Mouse (Mus musculus): ENCODE data around the gene Uck2. TPM values are rescaled to one million over a fixed set of nuclear protein-coding genes. Genes with fewer than 3 reads are reported as not detected.

Uck2 gene
- polyA plus RNA-seq, 1 experiment from 2014 or later, result 49.6 TPM

DNA sequence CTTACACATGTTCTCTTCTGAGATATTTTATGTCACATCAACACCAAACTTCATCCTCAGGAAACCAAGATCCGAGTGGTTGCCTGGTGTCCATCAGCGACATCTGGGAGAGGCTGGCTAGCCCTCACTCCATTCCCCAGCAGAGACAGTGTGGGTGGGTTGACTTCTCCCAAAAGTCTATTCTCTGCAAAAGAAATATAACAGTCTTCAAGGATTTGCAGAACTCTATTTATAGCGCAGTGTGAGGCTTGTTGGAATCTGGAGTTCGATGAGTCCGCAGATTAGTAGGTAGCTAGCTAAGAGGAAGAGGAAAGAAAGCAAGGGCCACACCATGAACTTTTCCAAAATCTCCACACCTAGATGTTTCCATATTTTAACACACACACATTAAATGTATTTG lies 2.0 kb upstream of the Uck2 start:
- no peak for ATAC-seq (ENCODE audit: low FRiP score)

DNA sequence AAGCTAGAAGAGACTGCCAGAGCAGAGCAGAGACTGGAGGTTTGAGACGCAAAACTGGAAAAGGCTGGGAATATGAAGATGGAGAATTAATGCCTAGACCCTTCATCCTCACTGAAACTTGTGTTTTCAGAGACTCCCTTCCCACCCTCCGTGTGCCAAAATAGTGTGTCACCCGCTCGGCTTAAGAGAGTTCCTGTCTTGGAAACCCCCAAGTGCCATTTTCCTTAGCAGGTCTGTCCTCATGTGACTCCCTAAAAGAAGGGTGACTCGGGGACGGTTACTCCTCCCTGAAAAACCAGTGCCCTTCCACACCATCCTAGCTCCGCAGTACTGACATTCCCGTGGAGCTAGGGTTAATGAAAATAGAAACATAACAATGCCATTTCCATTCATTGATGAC lies 236 bp upstream of the Uck2 start:
- 2% methylated on average over 8 of the region's 8 CpGs for WGBS
- Histone ChIP-seq H3K27ac (peak overlapping the region; percentile 97), H3K4me3 (replicated peaks; ENCODE audit: low read length) (peak overlapping the region; percentile 86), H3K9me3 (ENCODE audit: control insufficient read depth, low read length) (no peaks in the 10 kb centered on the region), H3K36me3 (replicated peaks; ENCODE audit: control insufficient read depth, insufficient read depth) (no peaks in the 10 kb centered on the region), H3K27me3 (ENCODE audit: control insufficient read depth, insufficient read depth, low read length) (no peaks in the 10 kb centered on the region), H3K9ac (peak overlapping the region; percentile 93), H3K4me1 (replicated peaks; ENCODE audit: control insufficient read depth, insufficient read depth, low read length) (peaks cover 29% of the 10 kb centered on the region), H3K4me2 (replicated peaks) (peak overlapping the region; percentile 66)
- ATAC-seq (ENCODE audit: low FRiP score) (no peak), DNase-seq (ENCODE audit: low spot score) (no peak)

More for the DNA sequence above, 2.0 kb upstream of the Uck2 start:
- H3K36me3 ChIP-seq (replicated peaks; ENCODE audit: control insufficient read depth, insufficient read depth), result no peaks in the 10 kb centered on the region
- 92% methylated on average over 5 of the region's 5 CpGs for WGBS
- H3K9me3 ChIP-seq (ENCODE audit: control insufficient read depth, low read length), result no peaks in the 10 kb centered on the region
- no peak overlapping the region for H3K4me3 ChIP-seq (replicated peaks; ENCODE audit: low read length)
- no peaks in the 10 kb centered on the region for H3K27me3 ChIP-seq (ENCODE audit: control insufficient read depth, insufficient read depth, low read length)
- no peak for DNase-seq (ENCODE audit: low spot score)
- H3K4me2 ChIP-seq (replicated peaks), result no peak overlapping the region
- no peak overlapping the region for H3K9ac ChIP-seq
- H3K4me1 ChIP-seq (replicated peaks; ENCODE audit: control insufficient read depth, insufficient read depth, low read length), result peaks cover 25% of the 10 kb centered on the region
- no peak overlapping the region for H3K27ac ChIP-seq

DNA sequence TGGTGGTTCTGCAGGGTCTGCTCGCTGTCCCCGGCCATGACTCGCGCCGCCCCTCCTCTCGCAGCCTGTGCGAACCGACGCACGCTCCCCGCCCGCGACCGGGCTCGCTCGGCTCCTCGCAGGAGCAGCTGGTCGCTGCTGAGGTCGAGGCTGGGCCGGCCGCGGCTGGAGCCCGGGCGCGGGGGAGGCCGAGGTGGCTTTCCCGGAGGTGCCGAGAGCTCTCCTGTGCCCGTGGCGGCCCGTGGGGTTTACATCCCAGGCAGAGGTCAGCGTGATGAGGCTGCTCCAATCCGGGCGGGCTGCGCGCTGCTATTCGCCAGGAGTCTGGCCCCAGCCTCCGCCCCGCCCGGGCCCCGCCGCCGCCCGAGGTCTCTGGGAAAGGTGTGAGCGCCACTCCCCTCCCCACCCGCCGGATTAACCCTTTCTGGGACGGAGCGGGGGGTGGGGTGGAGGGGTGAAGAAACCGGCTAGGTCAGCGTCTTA lies 242 bp downstream of the Uck2 start:
- peak; percentile 79 for DNase-seq (ENCODE audit: low spot score)
- no peaks in the 10 kb centered on the region for H3K27me3 ChIP-seq (ENCODE audit: control insufficient read depth, insufficient read depth, low read length)
- no peaks in the 10 kb centered on the region for H3K9me3 ChIP-seq (ENCODE audit: control insufficient read depth, low read length)
- under 1% methylated on average over 49 of the region's 51 CpGs for WGBS
- peaks cover 24% of the 10 kb centered on the region for H3K4me1 ChIP-seq (replicated peaks; ENCODE audit: control insufficient read depth, insufficient read depth, low read length)
- peak overlapping the region; percentile 66 for H3K4me2 ChIP-seq (replicated peaks)
- H3K4me3 ChIP-seq (replicated peaks; ENCODE audit: low read length), result peak overlapping the region; percentile 86
- peak overlapping the region; percentile 93 for H3K9ac ChIP-seq
- H3K27ac ChIP-seq, result peak overlapping the region; percentile 97
- ATAC-seq (ENCODE audit: low FRiP score), result peak; percentile 90
- no peaks in the 10 kb centered on the region for H3K36me3 ChIP-seq (replicated peaks; ENCODE audit: control insufficient read depth, insufficient read depth)

DNA sequence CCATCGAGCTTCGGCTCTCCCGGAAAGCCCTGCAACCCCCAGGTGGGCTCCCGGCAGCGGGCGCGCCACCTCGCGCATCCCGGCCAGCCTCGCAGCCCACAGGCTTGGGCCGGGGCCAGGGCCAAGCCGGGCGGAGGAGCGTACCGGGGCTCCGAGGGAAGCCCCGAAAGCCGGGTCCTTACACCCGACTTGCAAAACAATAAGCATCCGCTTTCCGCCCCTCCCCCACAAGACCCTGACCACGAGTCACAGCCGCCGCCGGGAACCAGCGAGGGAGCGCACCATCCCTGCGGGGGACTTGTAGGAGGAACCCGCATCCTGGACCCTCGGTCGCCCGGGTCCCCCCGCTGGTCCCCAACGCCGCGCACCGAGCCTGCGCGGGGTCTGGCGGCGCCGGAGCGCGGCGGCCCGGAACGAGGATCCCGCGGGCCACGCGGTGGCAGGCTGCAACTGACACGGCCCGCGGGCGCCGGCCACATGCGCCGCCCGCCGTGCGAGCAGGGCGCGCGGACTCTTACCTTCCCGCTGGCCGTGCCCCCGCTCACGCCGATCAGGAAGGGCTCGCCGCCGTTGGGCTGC lies 773 bp downstream of the Uck2 start:
- no peaks in the 10 kb centered on the region for H3K27me3 ChIP-seq (ENCODE audit: control insufficient read depth, insufficient read depth, low read length)
- H3K4me2 ChIP-seq (replicated peaks), result peak overlapping the region; percentile 66
- peak overlapping the region; percentile 86 for H3K4me3 ChIP-seq (replicated peaks; ENCODE audit: low read length)
- peak overlapping the region; percentile 97 for H3K27ac ChIP-seq
- H3K36me3 ChIP-seq (replicated peaks; ENCODE audit: control insufficient read depth, insufficient read depth), result no peaks in the 10 kb centered on the region
- peak; percentile 77 for DNase-seq (ENCODE audit: low spot score)
- H3K4me1 ChIP-seq (replicated peaks; ENCODE audit: control insufficient read depth, insufficient read depth, low read length), result peaks cover 19% of the 10 kb centered on the region
- peak overlapping the region; percentile 93 for H3K9ac ChIP-seq
- ATAC-seq (ENCODE audit: low FRiP score), result peak; percentile 69
- WGBS, result under 1% methylated on average over 48 of the region's 73 CpGs
- no peaks in the 10 kb centered on the region for H3K9me3 ChIP-seq (ENCODE audit: control insufficient read depth, low read length)

DNA sequence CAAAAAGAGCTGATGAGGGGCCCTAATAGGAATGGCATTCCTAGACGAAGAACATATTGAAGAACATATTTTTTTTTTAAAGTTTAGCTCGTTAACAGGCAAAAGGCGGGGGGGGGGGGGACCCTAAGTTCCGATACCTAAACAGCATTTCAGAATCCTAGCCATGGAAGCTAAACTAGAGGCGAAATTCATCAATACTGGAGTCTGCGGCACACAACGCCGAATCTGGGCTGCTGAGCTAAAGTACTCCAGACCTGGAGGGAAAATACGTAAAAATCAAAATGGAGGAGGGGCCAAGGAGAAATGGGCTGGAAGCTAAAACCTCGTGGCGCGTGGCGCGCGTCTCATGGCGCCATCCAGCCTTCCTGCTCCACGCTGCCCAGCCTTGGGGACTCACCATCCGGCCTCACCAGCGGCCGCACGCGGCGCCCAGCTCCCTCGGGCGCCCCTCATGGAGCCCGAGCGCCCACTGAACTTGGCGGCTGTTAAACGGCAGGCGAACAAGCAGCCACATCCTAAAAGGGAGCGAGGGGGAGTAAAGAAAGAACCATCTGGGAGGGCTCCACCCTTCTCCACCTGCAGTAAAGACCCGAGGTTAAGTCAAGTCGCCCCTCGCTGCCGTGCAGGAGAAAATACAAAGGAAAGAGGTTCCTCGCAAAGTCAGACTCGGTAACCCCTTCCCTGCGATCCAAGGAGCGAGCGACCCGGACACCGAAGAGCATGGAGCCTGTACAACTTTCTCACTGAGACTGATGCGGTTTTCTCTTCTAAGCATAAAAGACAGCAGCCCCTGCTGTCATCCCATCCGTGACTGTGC lies 1.5 kb downstream of the Uck2 start:
- H3K27ac ChIP-seq, result peak overlapping the region; percentile 97
- H3K4me1 ChIP-seq (replicated peaks; ENCODE audit: control insufficient read depth, insufficient read depth, low read length), result peaks cover 19% of the 10 kb centered on the region
- H3K4me3 ChIP-seq (replicated peaks; ENCODE audit: low read length), result peak overlapping the region; percentile 86
- H3K9me3 ChIP-seq (ENCODE audit: control insufficient read depth, low read length), result no peaks in the 10 kb centered on the region
- ATAC-seq (ENCODE audit: low FRiP score) (peak; percentile 44), DNase-seq (ENCODE audit: low spot score) (peak; percentile 67)
- H3K9ac ChIP-seq, result peak overlapping the region; percentile 93
- no peaks in the 10 kb centered on the region for H3K36me3 ChIP-seq (replicated peaks; ENCODE audit: control insufficient read depth, insufficient read depth)
- H3K4me2 ChIP-seq (replicated peaks), result peak overlapping the region; percentile 66
- under 1% methylated on average over 44 of the region's 44 CpGs for WGBS
- H3K27me3 ChIP-seq (ENCODE audit: control insufficient read depth, insufficient read depth, low read length), result no peaks in the 10 kb centered on the region

DNA sequence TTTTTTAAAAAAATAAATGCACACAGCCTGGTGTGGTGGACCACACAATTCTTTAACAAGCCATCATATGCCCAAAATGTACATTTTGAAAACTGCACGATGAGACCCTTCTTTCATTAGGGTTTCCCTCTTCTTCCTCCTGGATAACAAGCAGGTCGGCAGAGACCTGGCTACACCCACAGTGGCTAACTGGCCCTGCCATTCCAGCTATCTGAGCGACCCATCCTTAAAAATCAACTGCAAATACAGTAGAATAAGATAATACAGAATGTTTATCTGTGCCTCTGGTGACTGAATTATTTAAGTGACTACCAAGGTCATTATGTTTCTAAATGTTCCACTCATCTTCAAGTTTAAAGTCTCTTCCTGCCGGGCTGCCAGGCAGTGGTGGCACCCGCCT lies 2.4 kb downstream of the Uck2 start:
- H3K4me1 ChIP-seq (replicated peaks; ENCODE audit: control insufficient read depth, insufficient read depth, low read length), result peaks cover 19% of the 10 kb centered on the region
- H3K27ac ChIP-seq, result no peak overlapping the region
- no peak for DNase-seq (ENCODE audit: low spot score)
- H3K27me3 ChIP-seq (ENCODE audit: control insufficient read depth, insufficient read depth, low read length), result no peaks in the 10 kb centered on the region
- 0 out of 2 replicates have a peak overlapping the region, but pooled peaks have one; percentile 5 for H3K9ac ChIP-seq
- no peaks in the 10 kb centered on the region for H3K9me3 ChIP-seq (ENCODE audit: control insufficient read depth, low read length)
- ATAC-seq (ENCODE audit: low FRiP score), result no peak
- H3K36me3 ChIP-seq (replicated peaks; ENCODE audit: control insufficient read depth, insufficient read depth), result no peaks in the 10 kb centered on the region
- H3K4me3 ChIP-seq (replicated peaks; ENCODE audit: low read length), result peak overlapping the region; percentile 86
- WGBS, result 51% methylated on average over 5 of the region's 5 CpGs
- H3K4me2 ChIP-seq (replicated peaks), result peak overlapping the region; percentile 66

DNA sequence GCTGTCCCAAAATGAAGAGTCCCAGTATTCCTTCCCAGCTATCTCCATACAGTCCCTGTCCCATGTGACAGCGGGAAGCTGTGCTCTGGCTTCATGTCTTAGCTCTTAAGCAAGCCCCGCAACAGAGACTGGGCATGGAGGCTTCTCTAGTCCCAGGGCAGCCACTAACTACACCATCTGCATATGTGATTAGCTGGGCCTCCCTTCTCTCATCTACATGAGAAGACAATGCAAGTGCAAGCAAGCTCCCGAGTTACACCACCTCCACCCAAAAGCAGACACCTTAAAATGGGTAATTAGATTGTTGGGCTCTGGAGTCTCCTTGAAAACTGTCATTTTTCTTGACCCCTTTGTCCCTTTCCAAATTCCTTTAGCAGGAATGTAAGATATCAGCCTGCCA lies 3.0 kb downstream of the Uck2 start:
- Histone ChIP-seq H3K4me1 (replicated peaks; ENCODE audit: control insufficient read depth, insufficient read depth, low read length) (peaks cover 19% of the 10 kb centered on the region), H3K4me2 (replicated peaks) (peak overlapping the region; percentile 66), H3K36me3 (replicated peaks; ENCODE audit: control insufficient read depth, insufficient read depth) (no peaks in the 10 kb centered on the region), H3K9ac (no peak overlapping the region), H3K9me3 (ENCODE audit: control insufficient read depth, low read length) (no peaks in the 10 kb centered on the region), H3K27ac (no peak overlapping the region), H3K27me3 (ENCODE audit: control insufficient read depth, insufficient read depth, low read length) (no peaks in the 10 kb centered on the region), H3K4me3 (replicated peaks; ENCODE audit: low read length) (no peak overlapping the region)
- no peak for ATAC-seq (ENCODE audit: low FRiP score)
- DNase-seq (ENCODE audit: low spot score), result no peak
- WGBS, result 36% methylated on average over 3 of the region's 3 CpGs

DNA sequence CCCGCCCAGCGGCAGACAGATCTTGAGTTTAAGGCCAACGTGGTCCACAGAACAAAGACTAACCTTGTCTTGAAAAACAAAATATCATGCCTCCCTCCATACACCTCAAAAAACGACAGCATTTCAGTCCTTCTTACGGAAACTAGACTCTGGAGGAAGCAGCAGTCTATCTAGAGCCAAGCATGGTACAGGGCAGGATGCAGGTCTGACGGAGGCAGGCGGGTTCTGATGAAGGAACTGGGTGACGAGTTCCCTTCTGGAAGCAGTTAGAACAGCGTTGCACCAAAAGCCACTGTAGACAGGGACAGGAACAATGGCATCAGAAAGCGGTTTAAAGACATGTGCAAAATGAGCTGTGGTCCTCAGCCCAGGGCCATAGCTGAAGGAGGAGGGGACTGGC lies 5.1 kb downstream of the Uck2 start:
- Histone ChIP-seq H3K27me3 (ENCODE audit: control insufficient read depth, insufficient read depth, low read length) (no peaks in the 10 kb centered on the region), H3K9ac (no peak overlapping the region), H3K4me1 (replicated peaks; ENCODE audit: control insufficient read depth, insufficient read depth, low read length) (peaks cover 15% of the 10 kb centered on the region), H3K36me3 (replicated peaks; ENCODE audit: control insufficient read depth, insufficient read depth) (no peaks in the 10 kb centered on the region), H3K27ac (no peak overlapping the region), H3K9me3 (ENCODE audit: control insufficient read depth, low read length) (no peaks in the 10 kb centered on the region), H3K4me3 (replicated peaks; ENCODE audit: low read length) (no peak overlapping the region), H3K4me2 (replicated peaks) (no peak overlapping the region)
- no peak for ATAC-seq (ENCODE audit: low FRiP score)
- 92% methylated on average over 10 of the region's 10 CpGs for WGBS
- no peak for DNase-seq (ENCODE audit: low spot score)

DNA sequence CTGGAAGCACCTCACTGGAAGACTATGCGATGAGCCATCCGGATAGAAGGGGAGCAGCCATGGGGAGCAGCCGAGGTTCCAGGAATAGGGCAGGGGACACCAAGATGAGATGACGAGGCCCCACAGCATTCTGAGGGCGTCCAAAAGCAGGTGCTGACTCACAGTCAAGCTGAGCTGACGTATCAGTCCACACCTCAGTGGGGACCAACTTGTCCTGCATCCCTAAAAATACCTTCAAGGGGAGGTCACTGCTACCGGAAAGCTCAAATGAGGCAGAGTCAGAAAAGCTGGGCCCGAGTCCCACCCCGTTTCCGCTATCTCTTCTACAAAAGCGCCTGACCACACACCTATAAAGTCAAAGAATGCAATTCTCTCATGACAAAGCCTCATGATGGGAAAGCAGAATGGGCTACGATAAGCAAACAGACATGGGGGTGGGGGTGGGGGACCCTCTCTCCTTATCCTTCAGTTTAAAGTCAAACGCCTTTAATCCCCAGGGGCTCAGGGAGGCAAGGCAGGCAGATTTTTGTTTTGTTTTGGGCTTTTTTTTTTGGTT lies 5.9 kb downstream of the Uck2 start:
- Histone ChIP-seq H3K4me3 (replicated peaks; ENCODE audit: low read length) (no peak overlapping the region), H3K27ac (no peak overlapping the region), H3K27me3 (ENCODE audit: control insufficient read depth, insufficient read depth, low read length) (no peaks in the 10 kb centered on the region), H3K4me2 (replicated peaks) (no peak overlapping the region), H3K4me1 (replicated peaks; ENCODE audit: control insufficient read depth, insufficient read depth, low read length) (peaks cover 15% of the 10 kb centered on the region), H3K36me3 (replicated peaks; ENCODE audit: control insufficient read depth, insufficient read depth) (no peaks in the 10 kb centered on the region), H3K9me3 (ENCODE audit: control insufficient read depth, low read length) (no peaks in the 10 kb centered on the region), H3K9ac (no peak overlapping the region)
- DNase-seq (ENCODE audit: low spot score) (no peak), ATAC-seq (ENCODE audit: low FRiP score) (no peak)
- 78% methylated on average over 13 of the region's 13 CpGs for WGBS

All from hindbrain, embryonic 14.5 days (tissue).